Mouse (Mus musculus): ENCODE results near the gene Sigirr. TPM values are rescaled to one million over a fixed set of nuclear protein-coding genes. Genes with fewer than 3 reads are reported as not detected.

Sigirr gene
- polyA plus RNA-seq, 1 experiment from 2014 or later, result 20.1 TPM

GRCm38 (mm10) chr7:141052016-141052415 lies 48.4 kb downstream of the Sigirr start:
- Histone ChIP-seq H3K9ac (replicated peaks) (no peak overlapping the region), H3K27ac (ENCODE audit: low read depth) (peak overlapping the region; percentile 62), H3K4me3 (ENCODE audit: low read depth, low read length) (no peak overlapping the region), H3K9me3 (ENCODE audit: low read length) (no peaks in the 10 kb centered on the region), H3K36me3 (replicated peaks; ENCODE audit: insufficient read depth, low read length) (no peaks in the 10 kb centered on the region), H3K4me1 (ENCODE audit: insufficient read depth) (peaks cover 14% of the 10 kb centered on the region), H3K4me2 (ENCODE audit: low read depth, low read length) (no peak overlapping the region), H3K27me3 (ENCODE audit: insufficient read depth, low read length) (no peaks in the 10 kb centered on the region)
- ATAC-seq (no peak), DNase-seq (no peak)
- 76% methylated on average over 4 of the region's 4 CpGs for WGBS (ENCODE audit: insufficient replicate concordance)
- TF ChIP-seq EP300 (IDR thresholded peaks at IDR 0.05; ENCODE audit: low read depth) (no peak), CTCF (IDR thresholded peaks at IDR 0.05; ENCODE audit: low read depth) (no peak)

GRCm38 (mm10) chr7:141051060-141051685 lies 49.2 kb downstream of the Sigirr start:
- no peak for TF ChIP-seq EP300 (IDR thresholded peaks at IDR 0.05; ENCODE audit: low read depth)
- no peak for TF ChIP-seq CTCF (IDR thresholded peaks at IDR 0.05; ENCODE audit: low read depth)
- Histone ChIP-seq H3K27ac (ENCODE audit: low read depth) (no peak overlapping the region), H3K4me2 (ENCODE audit: low read depth, low read length) (no peak overlapping the region), H3K9ac (replicated peaks) (no peak overlapping the region), H3K27me3 (ENCODE audit: insufficient read depth, low read length) (no peaks in the 10 kb centered on the region), H3K9me3 (ENCODE audit: low read length) (no peaks in the 10 kb centered on the region), H3K4me3 (ENCODE audit: low read depth, low read length) (no peak overlapping the region), H3K36me3 (replicated peaks; ENCODE audit: insufficient read depth, low read length) (no peaks in the 10 kb centered on the region), H3K4me1 (ENCODE audit: insufficient read depth) (peaks cover 22% of the 10 kb centered on the region)
- DNase-seq (no peak), ATAC-seq (no peak)
- 70% methylated on average over 17 of the region's 17 CpGs for WGBS (ENCODE audit: insufficient replicate concordance)

GRCm38 (mm10) chr7:141049326-141049725 lies 51.0 kb downstream of the Sigirr start:
- TF ChIP-seq EP300 (IDR thresholded peaks at IDR 0.05; ENCODE audit: low read depth) (no peak), CTCF (IDR thresholded peaks at IDR 0.05; ENCODE audit: low read depth) (no peak)
- Histone ChIP-seq H3K4me3 (ENCODE audit: low read depth, low read length) (no peak overlapping the region), H3K36me3 (replicated peaks; ENCODE audit: insufficient read depth, low read length) (no peaks in the 10 kb centered on the region), H3K4me1 (ENCODE audit: insufficient read depth) (peaks cover 23% of the 10 kb centered on the region), H3K9ac (replicated peaks) (no peak overlapping the region), H3K4me2 (ENCODE audit: low read depth, low read length) (no peak overlapping the region), H3K27me3 (ENCODE audit: insufficient read depth, low read length) (no peaks in the 10 kb centered on the region), H3K9me3 (ENCODE audit: low read length) (no peaks in the 10 kb centered on the region), H3K27ac (ENCODE audit: low read depth) (no peak overlapping the region)
- ATAC-seq (no peak), DNase-seq (no peak)
- 80% methylated on average over 2 of the region's 2 CpGs for WGBS (ENCODE audit: insufficient replicate concordance)

GRCm38 (mm10) chr7:141048226-141049218 lies 51.9 kb downstream of the Sigirr start:
- Histone ChIP-seq H3K9me3 (ENCODE audit: low read length) (no peaks in the 10 kb centered on the region), H3K27me3 (ENCODE audit: insufficient read depth, low read length) (no peaks in the 10 kb centered on the region), H3K9ac (replicated peaks) (peak overlapping the region; percentile 54), H3K4me2 (ENCODE audit: low read depth, low read length) (peak overlapping the region; percentile 84), H3K4me3 (ENCODE audit: low read depth, low read length) (peak overlapping the region; percentile 33), H3K36me3 (replicated peaks; ENCODE audit: insufficient read depth, low read length) (no peaks in the 10 kb centered on the region), H3K4me1 (ENCODE audit: insufficient read depth) (peaks cover 23% of the 10 kb centered on the region), H3K27ac (ENCODE audit: low read depth) (peak overlapping the region; percentile 85)
- ATAC-seq, result peak; percentile 87
- WGBS (ENCODE audit: insufficient replicate concordance), result 6% methylated on average over 21 of the region's 21 CpGs
- peak; percentile 94 for DNase-seq
- TF ChIP-seq CTCF (IDR thresholded peaks at IDR 0.05; ENCODE audit: low read depth) (peak; percentile 97), EP300 (IDR thresholded peaks at IDR 0.05; ENCODE audit: low read depth) (no peak)

GRCm38 (mm10) chr7:141047581-141048225 lies 52.7 kb downstream of the Sigirr start:
- H3K9me3 ChIP-seq (ENCODE audit: low read length), result no peaks in the 10 kb centered on the region
- TF ChIP-seq CTCF (IDR thresholded peaks at IDR 0.05; ENCODE audit: low read depth) (no peak), EP300 (IDR thresholded peaks at IDR 0.05; ENCODE audit: low read depth) (no peak; the same call in 1 of the 2 replicates)
- ATAC-seq, result peak; percentile 76
- peak; percentile 66 for DNase-seq
- no peaks in the 10 kb centered on the region for H3K36me3 ChIP-seq (replicated peaks; ENCODE audit: insufficient read depth, low read length)
- H3K4me3 ChIP-seq (ENCODE audit: low read depth, low read length), result peak overlapping the region; percentile 33
- WGBS (ENCODE audit: insufficient replicate concordance), result 9% methylated on average over 15 of the region's 19 CpGs
- peaks cover 23% of the 10 kb centered on the region for H3K4me1 ChIP-seq (ENCODE audit: insufficient read depth)
- peak overlapping the region; percentile 85 for H3K27ac ChIP-seq (ENCODE audit: low read depth)
- peak overlapping the region; percentile 84 for H3K4me2 ChIP-seq (ENCODE audit: low read depth, low read length)
- H3K9ac ChIP-seq (replicated peaks), result peak overlapping the region; percentile 54
- H3K27me3 ChIP-seq (ENCODE audit: insufficient read depth, low read length), result no peaks in the 10 kb centered on the region
